Mouse (Mus musculus): ENCODE data around the gene Fez1. TPM values are rescaled to one million over a fixed set of nuclear protein-coding genes. Genes with fewer than 3 reads are reported as not detected.

Gene Fez1
- polyA plus RNA-seq, 1 experiment = not detected

DNA sequence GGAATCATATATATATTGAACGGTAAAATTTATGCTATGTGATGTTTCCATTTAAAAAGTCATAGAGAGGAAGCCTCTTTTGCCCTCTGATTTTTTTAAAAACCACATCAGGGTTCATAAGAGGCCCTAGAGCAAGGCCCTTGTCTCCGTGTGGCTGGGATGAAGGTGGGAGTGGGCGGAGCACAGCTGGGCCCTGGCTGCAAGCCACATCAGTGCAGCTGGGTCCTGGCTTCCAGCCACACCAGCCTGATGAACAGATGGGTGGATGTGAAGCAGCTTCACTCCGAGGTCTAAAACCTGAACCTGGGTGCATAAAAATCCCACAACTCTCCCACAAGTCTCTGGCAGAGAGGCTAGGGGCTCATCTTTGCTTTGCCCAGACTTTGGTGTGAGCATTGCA lies 83.8 kb downstream of the Fez1 start:
- TF ChIP-seq GATA1 (IDR thresholded peaks at IDR 0.05; ENCODE audit: low read length) = no peak

DNA sequence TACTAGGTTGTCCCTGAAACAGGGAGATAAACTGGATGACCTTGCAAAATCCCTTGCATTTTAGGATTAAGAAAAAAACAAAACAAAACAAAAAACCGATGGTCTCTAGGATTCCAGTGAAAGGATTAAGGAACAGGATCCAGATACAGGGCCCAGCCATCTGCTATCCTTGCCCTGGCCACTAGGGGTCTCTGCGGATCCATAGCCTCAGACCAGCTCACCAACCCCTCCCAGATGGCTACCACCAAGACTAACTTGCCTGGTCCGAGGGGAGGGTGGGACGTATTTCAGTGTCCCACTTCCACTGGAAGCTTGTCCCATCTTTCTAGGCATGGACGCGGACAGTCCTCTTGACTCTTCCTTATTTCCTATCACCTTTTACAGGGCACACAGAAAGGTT lies 94.7 kb downstream of the Fez1 start:
- no peak for TF ChIP-seq GATA1 (IDR thresholded peaks at IDR 0.05; ENCODE audit: low read length)

DNA sequence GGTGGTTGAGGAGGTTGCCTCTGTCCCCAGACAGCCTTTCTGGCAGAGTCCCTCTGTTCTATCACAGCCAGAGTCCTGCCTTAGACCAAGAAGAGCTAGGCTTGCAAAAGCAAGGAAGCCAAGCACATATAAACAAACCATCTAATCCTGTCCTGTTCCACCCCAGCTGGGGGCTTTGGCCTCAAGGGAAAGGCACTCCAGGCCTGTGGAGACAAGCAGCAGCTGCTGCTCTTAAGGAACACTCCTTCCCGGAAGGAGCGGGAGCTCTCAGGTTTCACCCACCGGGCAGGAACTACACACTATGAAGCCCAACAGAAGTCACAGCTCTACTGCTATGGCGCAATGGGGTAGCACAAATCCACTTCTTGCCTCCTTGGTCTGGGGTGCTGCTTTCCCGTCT lies 95.3 kb downstream of the Fez1 start:
- no peak for TF ChIP-seq GATA1 (IDR thresholded peaks at IDR 0.05; ENCODE audit: low read length)

DNA sequence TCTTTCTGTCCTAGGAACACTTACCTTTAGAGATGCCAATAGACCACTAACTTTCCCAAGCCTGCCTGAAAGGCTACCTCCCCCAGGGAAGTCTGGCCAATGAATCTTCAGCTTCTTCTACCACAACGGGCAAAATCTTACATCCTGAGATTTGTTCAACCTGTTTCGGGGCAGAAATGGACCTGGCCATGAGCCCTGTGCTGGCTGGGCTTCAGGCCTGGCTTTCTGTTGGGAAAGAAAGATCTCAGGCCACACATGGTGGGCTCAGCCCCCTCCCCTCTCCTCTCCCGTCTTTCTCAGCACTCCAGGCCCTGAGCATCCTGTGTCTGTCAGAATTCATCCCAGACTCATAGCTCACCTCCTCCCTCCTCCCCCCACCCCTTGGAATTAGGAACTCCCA lies 96.9 kb downstream of the Fez1 start:
- TF ChIP-seq GATA1 (IDR thresholded peaks at IDR 0.05; ENCODE audit: low read length) = no peak

DNA sequence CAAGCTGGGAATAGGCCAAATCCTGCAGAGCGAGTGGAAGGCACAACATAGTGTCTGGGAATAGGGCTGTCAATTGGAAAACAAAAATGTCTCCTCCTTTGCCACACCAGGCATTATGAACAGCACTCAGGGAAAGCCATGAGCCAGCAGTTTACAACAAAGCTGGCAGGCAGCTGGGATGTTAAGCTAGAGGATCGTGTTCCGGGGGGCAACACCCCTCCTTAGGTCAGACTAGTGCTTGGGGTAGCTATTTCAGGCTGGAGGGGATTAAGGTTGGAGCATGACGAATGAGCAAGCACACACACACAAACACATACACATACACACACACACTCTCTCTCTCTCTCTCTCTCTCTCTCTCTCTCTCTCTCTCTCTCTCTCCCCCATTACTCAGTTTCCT lies 97.8 kb downstream of the Fez1 start:
- TF ChIP-seq GATA1 (IDR thresholded peaks at IDR 0.05; ENCODE audit: low read length) = no peak

DNA sequence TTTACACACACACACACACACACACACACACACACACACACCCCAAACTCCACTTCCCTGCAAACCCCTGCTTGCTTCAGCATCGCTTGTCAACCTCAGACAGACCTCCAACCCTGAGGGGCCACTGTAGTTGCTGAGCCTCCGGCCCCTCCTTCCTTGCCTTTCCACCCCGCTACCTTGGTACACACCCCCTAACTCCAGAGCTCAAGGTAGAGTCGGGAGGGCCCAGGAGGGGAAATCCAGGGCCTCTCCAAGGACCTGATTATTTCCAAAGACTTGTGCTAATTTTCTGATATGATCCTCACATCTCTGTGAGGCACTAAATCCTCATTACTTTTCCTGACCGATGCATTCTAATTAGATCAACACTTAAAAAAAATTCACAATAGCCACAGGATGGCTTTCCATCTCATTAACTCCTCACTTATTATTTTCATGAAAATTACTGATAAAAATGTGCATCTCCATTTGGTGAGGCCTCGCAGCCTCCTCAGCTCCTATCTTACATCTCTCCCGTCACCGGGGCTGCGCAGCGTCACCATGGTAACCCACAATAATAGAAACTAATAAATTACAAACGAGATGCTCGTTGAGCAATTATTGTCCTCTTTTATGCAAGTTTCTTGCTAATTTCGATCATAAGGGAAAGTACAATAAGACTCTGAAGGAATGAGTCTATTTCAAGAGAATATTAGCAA lies 100.2 kb downstream of the Fez1 start:
- TF ChIP-seq GATA1 (IDR thresholded peaks at IDR 0.05; ENCODE audit: low read length) = no peak

DNA sequence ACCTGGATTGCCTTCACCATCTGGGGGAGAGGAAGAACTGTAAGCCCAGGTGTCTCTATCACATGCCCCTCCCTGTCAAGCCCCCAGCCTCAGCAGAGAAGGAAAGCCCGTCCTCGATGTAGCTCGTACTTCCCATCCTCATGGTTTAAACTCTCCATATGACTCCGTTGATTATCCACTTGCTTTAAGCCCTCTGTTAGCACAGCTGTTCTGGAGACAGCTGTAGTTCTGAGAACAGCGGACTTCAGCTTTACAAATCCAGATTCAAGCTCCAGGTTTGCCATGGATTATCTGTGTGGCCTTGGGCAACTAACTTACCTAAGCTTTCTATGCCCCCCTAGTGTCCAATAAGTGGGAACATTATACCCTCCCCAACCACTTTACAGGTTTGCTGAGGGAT lies 102.1 kb downstream of the Fez1 start:
- TF ChIP-seq GATA1 (IDR thresholded peaks at IDR 0.05; ENCODE audit: low read length) = no peak

Other genes starting within 250 kb of the Fez1 start
- not detected in 2 replicates for gene Gm17689, start 239.2 kb upstream of the Fez1 start, polyA plus RNA-seq (2012)
- not detected in 2 replicates for gene A630095E13Rik, start 178.5 kb upstream of the Fez1 start, polyA plus RNA-seq (2012)
- not detected in 2 replicates for gene Acrv1, start 128.6 kb upstream of the Fez1 start, polyA plus RNA-seq (2012)
- 0.97 and 1.3 TPM in 2 replicates for gene Chek1, start 94.8 kb upstream of the Fez1 start, polyA plus RNA-seq (2012)
- 2.9 and 3.6 TPM in 2 replicates for gene Stt3a, start 54.2 kb upstream of the Fez1 start, polyA plus RNA-seq (2012)
- 37.3 and 56.4 TPM in 2 replicates for gene Ei24, start 24.5 kb upstream of the Fez1 start, polyA plus RNA-seq (2012)